In genomic region chr8:71381421-71381970, GRCm38 (mm10) we compare ENCODE assay signal across 7 mouse cellular contexts. TPM values are rescaled to one million over a fixed set of nuclear protein-coding genes. Genes with fewer than 3 reads are reported as not detected.
A peak's percentile ranks its signal among the peaks of the same experiment; 100 is the strongest.
DNase-seq lines count a peak whose midpoint lies in the region; ATAC-seq and TF ChIP-seq lines count a peak whose summit lies in the region.

Gene Nr2f6, minus strand, starts transcription at chr8:71381960.

- CTCF ChIA-PET in Patski (lab: Charles Lee): interaction anchor here (3.0 kb wide), 1 partner anchor 10 kb away, joined by 12 read pairs; the partner anchor contains the start of gene Ocel1

- H3K4me1 ChIP-seq in hindbrain, postnatal 0 days (ENCODE audit: insufficient read depth, low read length): peaks cover 15% of the 10 kb centered on the region
- peaks cover 39% of the 10 kb centered on the region for H3K4me1 ChIP-seq in megakaryocyte, embryonic 14.5 days

- TF ChIP-seq CTCF in Patski (IDR thresholded peaks at IDR 0.05): no peak
- TF ChIP-seq CTCF in hindbrain, postnatal 0 days (IDR thresholded peaks at IDR 0.05; ENCODE audit: low read depth): no peak

- ATAC-seq in Patski: no peak
- peak; percentile 74 for ATAC-seq in hindbrain, postnatal 0 days

- H3K9me3 ChIP-seq in hindbrain, postnatal 0 days (ENCODE audit: low read length): no peaks in the 10 kb centered on the region
- no peaks in the 10 kb centered on the region for H3K9me3 ChIP-seq in megakaryocyte, embryonic 14.5 days

- in situ Hi-C loops in Patski (cut with MboI; ENCODE audit: low pct_unique_long_range_greater_than_20kb): no loop called here

- H3K27ac ChIP-seq in hindbrain, postnatal 0 days: peak within 1 kb of the TSS; percentile 89

- H3K4me2 ChIP-seq in hindbrain, postnatal 0 days (ENCODE audit: low read depth, low read length): peak within 1 kb of the TSS; percentile 99

- WGBS in hindbrain, postnatal 0 days: 3% methylated on average over 48 of the region's 89 CpGs

- intact Hi-C loops in left cerebral cortex, postnatal 25 days (cut with DNase I): loop anchor here (5.0 kb wide), 1 partner anchor 81 kb away; the partner anchor contains the start of genes Abhd8 and Mrpl34

- peak within 1 kb of the TSS; percentile 81 for H3K9ac ChIP-seq in hindbrain, postnatal 0 days (replicated peaks; ENCODE audit: low read length)

- no peaks in the 10 kb centered on the region for H3K27me3 ChIP-seq in Patski
- H3K27me3 ChIP-seq in hindbrain, postnatal 0 days (ENCODE audit: insufficient read depth, low read length): no peaks in the 10 kb centered on the region
- H3K27me3 ChIP-seq in megakaryocyte, embryonic 14.5 days (replicated peaks): peaks cover 57% of the 10 kb centered on the region

- DNase-seq in Patski (ENCODE audit: low read depth, low spot score): no peak
- DNase-seq in cerebellum, adult 8-10 months: peak; percentile 72
- DNase-seq in gastrocnemius, postnatal 10 days: peak; percentile 77
- peak; percentile 74 for DNase-seq in hindbrain, postnatal 0 days (ENCODE audit: low spot score)
- peak in 1 of 2 experiments; percentile 64 for DNase-seq in left cerebral cortex, postnatal 25 days (ENCODE audit: low spot score in 2 of 2)
- DNase-seq in spleen, postnatal 10 days (ENCODE audit: low spot score in 2 of 2): peak; percentile 42 to 54

- no peaks in the 10 kb centered on the region for H3K36me3 ChIP-seq in hindbrain, postnatal 0 days (ENCODE audit: insufficient read depth, low read length)
- peaks cover 14% of the 10 kb centered on the region for H3K36me3 ChIP-seq in megakaryocyte, embryonic 14.5 days (replicated peaks; ENCODE audit: low read length)

- POLR2A ChIA-PET in Patski (lab: Charles Lee): interaction anchor here (0.6 to 2.4 kb wide), 3 partner anchors 10 to 105 kb away, joined by 4 to 16 read pairs (median 8); partner anchors contain the start of genes Babam1 and Ocel1

- peak within 1 kb of the TSS; percentile 80 for H3K4me3 ChIP-seq in hindbrain, postnatal 0 days (ENCODE audit: low read length)
- peak within 1 kb of the TSS; percentile 94 for H3K4me3 ChIP-seq in megakaryocyte, embryonic 14.5 days (replicated peaks)

RNA-seq across cellular contexts. Expression of gene Nr2f6, which starts in this region (rescaled TPM):
- polyA plus RNA-seq in Patski (2021): 140 TPM
- 10 to 100 TPM; 23.2 to 29.7 TPM for total RNA-seq in gastrocnemius, postnatal 10 days (2021)
- total RNA-seq in hindbrain, postnatal 0 days (2014; rRNA removed): 127 and 129 TPM in 2 replicates
- 33.8 and 34.1 TPM in 2 replicates for polyA plus RNA-seq in hindbrain, postnatal 0 days (2015; fragmentation: Nextera tagmentation; extraction: Ambion mirVana)
- 10 to 100 TPM; 37.6 to 43.0 TPM for total RNA-seq in left cerebral cortex, postnatal 25 days (2021)
- polyA plus RNA-seq in megakaryocyte, embryonic 14.5 days (2012; ENCODE audit: insufficient read depth, low replicate concordance): 20.8 and 45.4 TPM in 2 replicates
